Mouse (Mus musculus): ENCODE measurements at regions not wholly inside any gene's neighbourhood (a gene's known extent, or its start where the extent isn't known, plus 50 kb on each side); places are given as distances from the start of the nearest gene placed in this dataset.

DNA sequence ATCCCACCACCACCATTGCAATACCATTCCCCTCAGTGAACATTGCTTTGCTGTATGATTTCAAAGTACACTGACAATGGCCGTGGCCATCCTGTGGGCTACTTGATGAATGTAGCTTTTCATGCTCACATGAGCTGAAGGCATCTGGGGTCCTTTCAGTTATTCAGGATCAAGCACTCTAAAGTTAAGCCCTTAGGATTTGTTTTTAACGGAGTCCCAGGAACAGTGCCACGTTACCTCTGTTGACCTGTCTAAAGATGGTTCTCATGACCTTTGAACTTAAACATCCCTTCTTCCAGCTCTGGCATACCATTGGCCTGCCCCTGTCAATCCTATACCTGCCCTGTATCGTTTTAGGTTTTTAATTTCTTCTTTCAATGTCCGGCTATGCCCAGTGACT is 251.7 kb upstream of the Sall1 start:
- no peak for DNase-seq (ENCODE audit: low read depth in 1 of 2, low spot score in 2 of 2)

DNA sequence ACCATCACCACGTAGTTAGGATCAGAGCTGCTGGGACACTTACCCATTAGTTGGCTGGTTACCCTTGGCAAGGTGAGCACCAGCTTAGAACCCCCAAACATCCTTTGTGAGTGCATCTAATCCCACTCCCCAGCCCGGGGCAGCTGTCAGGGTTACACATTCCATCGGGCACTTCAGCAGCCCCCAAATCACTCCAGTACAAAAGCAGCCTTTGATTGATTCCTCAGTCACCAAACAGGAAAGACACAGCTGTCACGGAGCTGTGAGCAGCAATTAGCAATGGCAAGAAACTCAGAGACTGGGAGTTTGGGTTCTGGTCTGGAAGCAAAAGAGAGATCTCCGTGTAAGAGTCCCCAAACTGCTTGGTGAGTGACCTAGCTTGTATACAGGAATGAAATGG is 245.1 kb upstream of the Sall1 start:
- DNase-seq (ENCODE audit: low read depth in 1 of 2, low spot score in 2 of 2): no peak

GRCm38 (mm10) chr8:89284871-89285564 is 241.1 kb upstream of the Sall1 start:
- no peak for DNase-seq (ENCODE audit: low read depth in 1 of 2, low spot score in 2 of 2)

GRCm38 (mm10) chr8:89283105-89284096 is 239.4 kb upstream of the Sall1 start:
- no peak for DNase-seq (ENCODE audit: low read depth in 1 of 2, low spot score in 2 of 2)

DNA sequence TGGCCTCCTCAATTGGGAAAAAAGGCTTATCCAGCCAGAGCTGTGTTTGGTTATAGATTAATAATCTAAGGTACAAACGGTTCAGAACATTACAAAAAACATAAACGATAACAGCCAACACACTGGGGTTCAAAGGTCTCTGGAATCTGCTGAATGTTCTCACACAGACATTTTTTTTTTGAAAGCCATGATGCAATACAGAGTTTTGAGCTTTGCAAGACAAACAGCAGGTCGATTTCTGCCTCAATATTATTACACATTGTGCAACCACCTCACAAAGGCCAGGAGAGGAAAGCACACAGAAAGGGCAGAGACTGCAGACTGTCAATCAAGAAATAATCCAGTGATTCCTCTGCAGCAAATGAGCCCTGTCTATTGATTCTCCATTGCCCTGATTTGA is 235.9 kb upstream of the Sall1 start:
- DNase-seq (ENCODE audit: low read depth in 1 of 2, low spot score in 2 of 2): no peak

- DNase-seq (ENCODE audit: low read depth in 1 of 2, low spot score in 2 of 2): no peak
Measured at GRCm38 (mm10) chr8:89279142-89279541, 235.2 kb upstream of the Sall1 start.

GRCm38 (mm10) chr8:89273276-89273675 is 229.3 kb upstream of the Sall1 start:
- no peak for DNase-seq (ENCODE audit: low read depth in 1 of 2, low spot score in 2 of 2)

DNA sequence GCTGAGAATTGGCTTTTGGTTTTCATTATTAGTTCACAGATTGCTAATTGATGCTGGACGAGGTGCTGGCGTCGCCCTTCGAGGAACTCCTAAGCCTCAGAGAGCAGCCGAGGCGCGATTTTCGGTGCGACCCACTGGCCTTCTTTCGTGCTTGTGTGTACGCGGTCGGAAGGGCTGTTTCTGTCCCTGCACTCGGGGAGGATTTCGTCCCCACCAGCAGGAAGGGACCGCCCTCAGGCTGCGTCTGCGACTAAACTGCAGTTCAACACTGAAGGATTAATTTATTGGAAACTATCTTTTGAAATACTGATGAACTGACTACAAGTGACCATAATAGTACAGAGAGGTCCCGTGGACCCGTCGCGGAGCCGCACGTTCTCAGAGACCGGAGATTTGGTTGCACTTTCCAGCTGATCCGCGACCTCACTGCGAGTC is 228.4 kb upstream of the Sall1 start:
- no peak for DNase-seq (ENCODE audit: low read depth in 1 of 2, low spot score in 2 of 2)

GRCm38 (mm10) chr8:89271381-89272355 is 227.7 kb upstream of the Sall1 start:
- DNase-seq (ENCODE audit: low read depth in 1 of 2, low spot score in 2 of 2): no peak

DNA sequence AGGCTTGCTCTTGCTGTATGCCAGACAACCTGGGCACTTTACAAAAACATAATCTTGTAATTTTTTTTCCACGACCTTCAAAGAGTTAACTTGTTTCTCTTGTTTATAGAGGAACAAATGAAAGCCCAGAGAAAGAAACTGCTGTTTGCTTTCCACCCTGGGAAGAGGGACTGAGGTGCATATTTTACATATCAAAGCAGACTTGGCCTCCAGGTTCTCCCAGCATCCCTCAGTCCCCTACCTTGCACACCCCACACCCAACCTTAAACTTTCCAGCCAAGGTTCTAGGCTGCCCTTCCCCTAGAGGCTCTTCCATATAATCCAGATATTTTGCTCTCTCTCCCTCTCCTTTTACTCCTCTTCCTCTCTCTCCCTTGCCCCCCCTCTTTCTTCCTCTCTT is 226.0 kb upstream of the Sall1 start:
- DNase-seq (ENCODE audit: low read depth in 1 of 2, low spot score in 2 of 2): no peak

GRCm38 (mm10) chr8:89261163-89261812 is 217.3 kb upstream of the Sall1 start:
- no peak for DNase-seq (ENCODE audit: low read depth in 1 of 2, low spot score in 2 of 2)

- DNase-seq (ENCODE audit: low read depth in 1 of 2, low spot score in 2 of 2): no peak
Measured at GRCm38 (mm10) chr8:89259881-89260280, 215.9 kb upstream of the Sall1 start.

DNA sequence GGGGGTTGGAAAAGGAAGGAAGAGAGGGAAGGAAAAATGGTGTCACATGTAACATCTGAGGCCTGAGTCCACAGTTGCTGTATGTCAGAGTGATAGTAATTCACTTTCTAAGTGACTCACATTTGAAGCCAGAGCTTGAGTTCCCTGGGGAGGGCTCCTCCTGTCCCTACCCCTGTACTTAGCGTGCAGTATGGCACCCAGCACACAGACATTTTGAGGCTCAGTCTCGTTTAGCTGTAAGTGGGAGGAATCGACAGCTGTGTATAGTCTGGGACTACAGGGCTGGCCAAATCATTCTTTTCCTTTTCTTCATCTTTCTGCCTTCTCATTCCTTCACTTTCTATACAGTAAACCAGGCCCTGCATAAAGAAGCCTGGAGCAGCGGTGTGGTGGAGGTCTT is 202.4 kb upstream of the Sall1 start:
- DNase-seq (ENCODE audit: low read depth in 1 of 2, low spot score in 2 of 2): no peak

- no peak for DNase-seq (ENCODE audit: low read depth in 1 of 2, low spot score in 2 of 2)
Measured at GRCm38 (mm10) chr8:89245131-89245751, 201.3 kb upstream of the Sall1 start.

GRCm38 (mm10) chr8:89241686-89242085 is 197.7 kb upstream of the Sall1 start:
- no peak for DNase-seq (ENCODE audit: low read depth in 1 of 2, low spot score in 2 of 2)

GRCm38 (mm10) chr8:89239626-89240025 is 195.7 kb upstream of the Sall1 start:
- no peak for DNase-seq (ENCODE audit: low read depth in 1 of 2, low spot score in 2 of 2)

DNA sequence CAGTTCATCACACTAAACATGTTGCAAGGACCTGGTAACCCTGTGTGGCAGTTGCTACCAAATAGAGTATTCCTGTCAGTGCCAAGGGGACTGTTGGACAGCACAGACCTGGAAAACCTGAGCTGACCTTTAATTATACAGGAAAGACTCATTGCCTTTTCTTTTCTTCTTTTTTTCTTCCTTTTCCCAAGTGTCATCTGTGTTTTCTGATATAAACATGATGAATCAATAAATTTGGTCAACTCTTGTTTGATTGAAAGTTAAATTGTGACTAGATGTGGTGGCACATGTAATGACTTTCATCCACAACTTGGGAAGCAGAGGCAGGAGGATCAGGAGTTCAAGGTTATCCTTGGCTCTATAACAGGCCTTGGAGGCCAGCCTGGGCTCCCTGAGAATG is 190.1 kb upstream of the Sall1 start:
- no peak for DNase-seq (ENCODE audit: low read depth in 1 of 2, low spot score in 2 of 2)

- no peak for DNase-seq (ENCODE audit: low read depth in 1 of 2, low spot score in 2 of 2)
Measured at GRCm38 (mm10) chr8:89232318-89232717, 188.4 kb upstream of the Sall1 start.

DNA sequence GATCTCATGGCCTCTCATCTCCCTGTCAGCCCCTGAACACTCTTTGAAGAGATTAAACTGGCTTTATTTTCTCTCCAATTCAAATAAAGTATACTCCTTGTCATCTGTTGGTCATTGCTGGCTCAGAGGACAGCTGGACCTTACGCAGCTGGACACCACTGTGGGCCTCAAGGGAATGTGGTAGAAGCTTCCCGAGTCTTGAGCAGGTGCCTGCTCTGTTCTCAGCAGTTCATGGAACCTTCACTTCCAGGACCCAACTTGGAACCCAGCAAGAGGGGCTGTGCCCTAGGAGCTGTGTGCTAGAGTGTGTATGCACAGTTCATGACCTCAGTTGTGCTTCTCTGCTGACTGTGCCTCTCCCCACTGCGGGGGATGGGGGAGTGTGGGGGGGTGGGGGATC is 185.2 kb upstream of the Sall1 start:
- DNase-seq (ENCODE audit: low read depth in 1 of 2, low spot score in 2 of 2): no peak

GRCm38 (mm10) chr8:89220870-89221269 is 176.9 kb upstream of the Sall1 start:
- no peak for DNase-seq (ENCODE audit: low read depth in 1 of 2, low spot score in 2 of 2)

All from monocyte, adult 2 months (primary cell).